Comparison of ENCODE assay signal across 8 mouse cellular contexts in genomic region chr14:31569151-31569631, GRCm38 (mm10). TPM values are rescaled to one million over a fixed set of nuclear protein-coding genes. Genes with fewer than 3 reads are reported as not detected.
A peak's percentile ranks its signal among the peaks of the same experiment; 100 is the strongest.
DNase-seq lines count a peak whose midpoint lies in the region; ATAC-seq lines count a peak whose summit lies in the region.

No protein-coding gene starts in this region.

- no peak overlapping the region for H3K4me3 ChIP-seq in liver, embryonic 12.5 days

- no peak overlapping the region for H3K9ac ChIP-seq in liver, embryonic 12.5 days

- no peaks in the 10 kb centered on the region for H3K9me3 ChIP-seq in liver, embryonic 12.5 days (replicated peaks)

- no peaks in the 10 kb centered on the region for H3K36me3 ChIP-seq in liver, embryonic 12.5 days

- no peak overlapping the region for H3K27ac ChIP-seq in liver, embryonic 12.5 days

- H3K27me3 ChIP-seq in liver, embryonic 12.5 days (replicated peaks): no peaks in the 10 kb centered on the region

- ATAC-seq in liver, embryonic 12.5 days: no peak
- no peak for ATAC-seq in monocyte, adult 5-6 weeks (replicated peaks; ENCODE audit: insufficient number of reproducible peaks, low FRiP score, low TSS enrichment, poor library complexity, severe bottlenecking)

- H3K4me1 ChIP-seq in liver, embryonic 12.5 days: peaks cover 32% of the 10 kb centered on the region

- 33% methylated on average over 7 of the region's 7 CpGs for WGBS in liver, embryonic 12.5 days (ENCODE audit: insufficient replicate concordance)

- no peak overlapping the region for H3K4me2 ChIP-seq in liver, embryonic 12.5 days

- DNase-seq in adrenal gland, postnatal 14 days: peak; percentile 43
- DNase-seq in adrenal gland, postnatal 4 days (ENCODE audit: low spot score in 2 of 2): no peak
- DNase-seq in liver: peak; percentile 36
- DNase-seq in induced T-regulatory cell, adult 2 months (ENCODE audit: low read depth): peak; percentile 60
- DNase-seq in skeletal muscle tissue, adult 2 months (ENCODE audit: low read depth, low spot score): peak; percentile 32
- no peak for DNase-seq in cerebellum, adult 8-10 months

RNA-seq across cellular contexts. Expression of gene Colq, which starts 22.0 kb away (rescaled TPM):
- total RNA-seq in adrenal gland, postnatal 14 days (2021): 0.15 and 1.3 TPM in 2 replicates
- total RNA-seq in adrenal gland, postnatal 4 days (2021): under 1 TPM; 0.51 to 0.76 TPM
- 0.05 and 0.22 TPM in 2 replicates for polyA plus RNA-seq in liver, embryonic 12.5 days (2016; fragmentation: Nextera tagmentation; extraction: Ambion mirVana)
- 0.19 to 1.0 TPM in 2 of 3 replicates, not detected in the other for total RNA-seq in monocyte, adult 5-6 weeks (2017)

Comparison
In these comparisons a context has a peak if more than half of its experiments do, and no peak if none do; other contexts are left out.
1. DNase-seq: peak in adrenal gland, postnatal 14 days (single experiment), liver (single experiment), induced T-regulatory cell, adult 2 months (single experiment) and skeletal muscle tissue, adult 2 months (single experiment); none in adrenal gland, postnatal 4 days (0 of 2) and cerebellum, adult 8-10 months (single experiment).